Mouse (Mus musculus): ENCODE measurements around the gene Bfsp2. TPM values are rescaled to one million over a fixed set of nuclear protein-coding genes. Genes with fewer than 3 reads are reported as not detected.
"Not testable (repeated sequence)": the region's sequence is repeated elsewhere in the genome, so short reads cannot be mapped to it uniquely, and the experiment has no call there.

Gene Bfsp2
- polyA plus RNA-seq, 1 experiment from 2014 or later: 0.24 TPM

DNA sequence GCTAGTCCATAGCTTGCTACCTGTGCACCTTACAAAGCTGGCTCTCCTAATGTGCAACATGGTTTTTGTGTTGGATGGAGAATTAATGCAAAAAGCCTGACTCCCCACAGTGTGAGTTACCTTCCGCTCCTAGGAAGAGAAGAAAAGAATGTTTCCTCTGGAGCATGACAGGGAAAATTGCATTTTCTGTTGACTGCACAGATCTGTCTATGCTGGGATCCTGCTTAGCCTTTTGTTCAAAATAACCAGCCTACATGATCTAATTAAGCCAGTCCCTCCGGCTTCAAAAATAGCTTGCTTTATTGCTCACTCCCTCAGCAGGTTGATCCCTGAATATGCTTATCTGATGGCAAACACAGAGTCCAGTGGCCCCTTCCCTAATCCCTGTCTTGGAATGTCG lies 59.4 kb downstream of the Bfsp2 start:
- 0 out of 2 replicates have a peak, but pooled peaks have one; percentile 12 for ATAC-seq (replicated peaks; ENCODE audit: low FRiP score, low TSS enrichment, low read depth)
- WGBS: 56% methylated on average over 3 of the region's 3 CpGs
- Histone ChIP-seq H3K27me3 (replicated peaks; ENCODE audit: control insufficient read depth, insufficient read depth, low read length) (no peaks in the 10 kb centered on the region), H3K9me3 (ENCODE audit: control insufficient read depth, low read length) (no peaks in the 10 kb centered on the region), H3K4me1 (replicated peaks; ENCODE audit: control insufficient read depth, insufficient read depth, low read length) (peaks cover 5% of the 10 kb centered on the region; the same call in 1 of the 2 replicates), H3K4me2 (ENCODE audit: low read length) (no peak overlapping the region), H3K27ac (ENCODE audit: low read depth) (no peak overlapping the region), H3K36me3 (ENCODE audit: control insufficient read depth, insufficient read depth, low read length) (no peaks in the 10 kb centered on the region), H3K4me3 (ENCODE audit: low read depth, low read length) (no peak overlapping the region), H3K9ac (ENCODE audit: low read length) (no peak overlapping the region)
- no peak for DNase-seq (ENCODE audit: low spot score)

GRCm38 (mm10) chr9:103418786-103419185 lies 61.4 kb downstream of the Bfsp2 start:
- Histone ChIP-seq H3K27me3 (replicated peaks; ENCODE audit: control insufficient read depth, insufficient read depth, low read length) (no peaks in the 10 kb centered on the region), H3K4me2 (ENCODE audit: low read length) (no peak overlapping the region), H3K9ac (ENCODE audit: low read length) (no peak overlapping the region), H3K4me1 (replicated peaks; ENCODE audit: control insufficient read depth, insufficient read depth, low read length) (no peaks in the 10 kb centered on the region), H3K27ac (ENCODE audit: low read depth) (no peak overlapping the region), H3K36me3 (ENCODE audit: control insufficient read depth, insufficient read depth, low read length) (no peaks in the 10 kb centered on the region), H3K4me3 (ENCODE audit: low read depth, low read length) (no peak overlapping the region), H3K9me3 (ENCODE audit: control insufficient read depth, low read length) (no peaks in the 10 kb centered on the region)
- WGBS: 85% methylated on average over 2 of the region's 2 CpGs
- no peak for ATAC-seq (replicated peaks; ENCODE audit: low FRiP score, low TSS enrichment, low read depth)
- no peak for DNase-seq (ENCODE audit: low spot score)

DNA sequence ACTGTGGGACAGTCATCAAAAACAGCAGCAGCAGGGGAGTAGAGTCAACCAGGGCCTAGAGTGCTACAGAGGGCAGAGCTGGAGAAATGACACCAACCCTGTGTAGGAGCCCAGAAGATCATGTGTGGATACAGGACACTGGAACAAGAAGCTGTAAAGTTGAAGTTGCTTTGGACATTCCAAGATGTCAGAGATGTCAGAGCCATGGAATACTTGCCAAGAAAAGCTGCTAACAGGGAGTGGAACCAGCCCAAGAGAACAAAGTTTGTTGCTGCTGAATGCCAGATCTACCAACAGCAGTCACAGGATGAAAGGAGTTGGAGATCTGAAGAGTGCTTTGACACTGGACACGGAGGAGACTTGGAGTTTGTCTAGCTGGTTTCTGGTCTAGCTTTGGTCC lies 62.0 kb downstream of the Bfsp2 start:
- not testable (repeated sequence) for H3K9me3 ChIP-seq (ENCODE audit: control insufficient read depth, low read length); H3K4me2 ChIP-seq (ENCODE audit: low read length); H3K27ac ChIP-seq (ENCODE audit: low read depth); H3K4me3 ChIP-seq (ENCODE audit: low read depth, low read length); H3K36me3 ChIP-seq (ENCODE audit: control insufficient read depth, insufficient read depth, low read length); DNase-seq (ENCODE audit: low spot score); H3K4me1 ChIP-seq (replicated peaks; ENCODE audit: control insufficient read depth, insufficient read depth, low read length); H3K9ac ChIP-seq (ENCODE audit: low read length); H3K27me3 ChIP-seq (replicated peaks; ENCODE audit: control insufficient read depth, insufficient read depth, low read length); ATAC-seq (replicated peaks; ENCODE audit: low FRiP score, low TSS enrichment, low read depth)
- WGBS: 85% methylated on average over 1 of the region's 1 CpGs

DNA sequence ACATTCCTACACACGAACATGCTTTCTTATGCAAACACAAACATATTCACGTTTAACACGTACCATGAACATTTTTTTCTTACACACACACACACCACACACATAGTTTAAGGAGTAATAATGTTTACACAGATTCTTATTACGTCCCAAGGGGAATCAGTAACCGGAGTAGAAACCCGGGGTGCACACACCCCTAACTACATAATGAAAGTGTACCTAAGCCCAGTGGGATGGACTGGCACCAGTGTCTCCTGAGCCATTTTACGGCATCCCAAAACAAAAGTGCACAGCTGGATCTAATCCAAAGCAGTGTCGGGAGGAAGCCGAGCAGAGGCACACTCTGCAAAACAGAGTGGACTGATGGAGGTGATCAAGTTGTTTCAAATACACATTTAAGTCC lies 66.8 kb downstream of the Bfsp2 start:
- ATAC-seq (replicated peaks; ENCODE audit: low FRiP score, low TSS enrichment, low read depth) (no peak), DNase-seq (ENCODE audit: low spot score) (no peak)
- Histone ChIP-seq H3K27me3 (replicated peaks; ENCODE audit: control insufficient read depth, insufficient read depth, low read length) (no peaks in the 10 kb centered on the region), H3K4me2 (ENCODE audit: low read length) (no peak overlapping the region), H3K4me3 (ENCODE audit: low read depth, low read length) (no peak overlapping the region), H3K9ac (ENCODE audit: low read length) (no peak overlapping the region), H3K27ac (ENCODE audit: low read depth) (no peak overlapping the region), H3K9me3 (ENCODE audit: control insufficient read depth, low read length) (no peaks in the 10 kb centered on the region), H3K4me1 (replicated peaks; ENCODE audit: control insufficient read depth, insufficient read depth, low read length) (0 out of 2 replicates have a peak, but pooled peaks cover 6% of the 10 kb centered on the region), H3K36me3 (ENCODE audit: control insufficient read depth, insufficient read depth, low read length) (no peaks in the 10 kb centered on the region)
- 36% methylated on average over 9 of the region's 9 CpGs for WGBS

GRCm38 (mm10) chr9:103409119-103409518 lies 71.1 kb downstream of the Bfsp2 start:
- DNase-seq (ENCODE audit: low spot score): no peak
- H3K4me3 ChIP-seq (ENCODE audit: low read depth, low read length): no peak overlapping the region
- no peak overlapping the region for H3K9ac ChIP-seq (ENCODE audit: low read length)
- no peak overlapping the region for H3K27ac ChIP-seq (ENCODE audit: low read depth)
- 71% methylated on average over 2 of the region's 2 CpGs for WGBS
- no peaks in the 10 kb centered on the region for H3K36me3 ChIP-seq (ENCODE audit: control insufficient read depth, insufficient read depth, low read length)
- no peaks in the 10 kb centered on the region for H3K9me3 ChIP-seq (ENCODE audit: control insufficient read depth, low read length)
- 0 out of 2 replicates have a peak, but pooled peaks cover 6% of the 10 kb centered on the region for H3K4me1 ChIP-seq (replicated peaks; ENCODE audit: control insufficient read depth, insufficient read depth, low read length)
- H3K27me3 ChIP-seq (replicated peaks; ENCODE audit: control insufficient read depth, insufficient read depth, low read length): no peaks in the 10 kb centered on the region
- ATAC-seq (replicated peaks; ENCODE audit: low FRiP score, low TSS enrichment, low read depth): no peak
- no peak overlapping the region for H3K4me2 ChIP-seq (ENCODE audit: low read length)

DNA sequence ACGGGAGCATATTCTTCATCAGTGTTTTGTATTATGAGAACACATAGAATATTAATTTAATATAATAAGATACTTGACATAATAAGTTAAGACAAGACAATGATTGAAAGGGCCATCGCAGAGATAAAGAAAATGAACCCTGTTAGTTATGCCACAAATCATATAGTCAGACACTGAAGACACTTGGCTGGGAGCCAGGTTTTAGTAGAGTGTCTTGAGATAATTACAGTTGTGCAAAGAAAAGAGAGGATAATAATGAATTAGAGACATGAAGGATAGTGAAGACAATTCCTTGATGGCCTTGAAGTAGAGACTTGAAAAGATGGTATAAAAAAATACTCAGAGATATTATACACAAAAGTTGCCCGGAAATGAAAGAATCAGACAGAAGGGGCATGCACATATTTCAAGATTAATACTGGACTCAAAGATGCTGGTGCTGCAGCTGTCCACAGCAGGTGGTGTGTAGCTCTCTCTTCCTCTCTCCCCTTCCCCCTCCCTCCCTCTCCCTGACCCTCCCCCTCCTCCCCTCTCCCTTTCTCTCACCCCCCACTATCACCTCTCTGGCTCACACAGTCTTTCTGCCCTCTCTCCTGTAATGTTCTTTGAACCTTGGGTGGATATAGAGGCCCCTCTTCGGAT lies 72.0 kb downstream of the Bfsp2 start:
- no peak for DNase-seq (ENCODE audit: low spot score)
- WGBS: 58% methylated on average over 4 of the region's 4 CpGs
- H3K4me3 ChIP-seq (ENCODE audit: low read depth, low read length): no peak overlapping the region
- no peaks in the 10 kb centered on the region for H3K27me3 ChIP-seq (replicated peaks; ENCODE audit: control insufficient read depth, insufficient read depth, low read length)
- H3K36me3 ChIP-seq (ENCODE audit: control insufficient read depth, insufficient read depth, low read length): no peaks in the 10 kb centered on the region
- no peak overlapping the region for H3K27ac ChIP-seq (ENCODE audit: low read depth)
- no peak overlapping the region for H3K4me2 ChIP-seq (ENCODE audit: low read length)
- H3K9ac ChIP-seq (ENCODE audit: low read length): no peak overlapping the region
- H3K4me1 ChIP-seq (replicated peaks; ENCODE audit: control insufficient read depth, insufficient read depth, low read length): peaks cover 7% of the 10 kb centered on the region; the same call in 1 of the 2 replicates
- ATAC-seq (replicated peaks; ENCODE audit: low FRiP score, low TSS enrichment, low read depth): 0 out of 2 replicates have a peak, but pooled peaks have one; percentile 12
- no peaks in the 10 kb centered on the region for H3K9me3 ChIP-seq (ENCODE audit: control insufficient read depth, low read length)

- Histone ChIP-seq H3K4me1 (replicated peaks; ENCODE audit: control insufficient read depth, insufficient read depth, low read length) (peaks cover 10% of the 10 kb centered on the region), H3K36me3 (ENCODE audit: control insufficient read depth, insufficient read depth, low read length) (no peaks in the 10 kb centered on the region)
- no peak for DNase-seq (ENCODE audit: low spot score)
Observed at GRCm38 (mm10) chr9:103403331-103403973, 76.8 kb downstream of the Bfsp2 start.

GRCm38 (mm10) chr9:103398509-103399157 lies 81.6 kb downstream of the Bfsp2 start:
- Histone ChIP-seq H3K4me1 (replicated peaks; ENCODE audit: control insufficient read depth, insufficient read depth, low read length) (peaks cover 12% of the 10 kb centered on the region), H3K4me2 (ENCODE audit: low read length) (peak overlapping the region; percentile 20; the same call in 1 of the 2 replicates), H3K27ac (ENCODE audit: low read depth) (no peak overlapping the region), H3K36me3 (ENCODE audit: control insufficient read depth, insufficient read depth, low read length) (no peaks in the 10 kb centered on the region), H3K9me3 (ENCODE audit: control insufficient read depth, low read length) (0 out of 2 replicates have a peak, but pooled peaks cover 4% of the 10 kb centered on the region), H3K27me3 (replicated peaks; ENCODE audit: control insufficient read depth, insufficient read depth, low read length) (no peaks in the 10 kb centered on the region), H3K4me3 (ENCODE audit: low read depth, low read length) (no peak overlapping the region), H3K9ac (ENCODE audit: low read length) (no peak overlapping the region)
- DNase-seq (ENCODE audit: low spot score) (no peak), ATAC-seq (replicated peaks; ENCODE audit: low FRiP score, low TSS enrichment, low read depth) (0 out of 2 replicates have a peak, but pooled peaks have one; percentile 40)
- 39% methylated on average over 21 of the region's 21 CpGs for WGBS

More at GRCm38 (mm10) chr9:103403331-103403973, 76.8 kb downstream of the Bfsp2 start:
- WGBS: 62% methylated on average over 4 of the region's 4 CpGs
- H3K27ac ChIP-seq (ENCODE audit: low read depth): no peak overlapping the region
- no peak overlapping the region for H3K9ac ChIP-seq (ENCODE audit: low read length)
- H3K4me3 ChIP-seq (ENCODE audit: low read depth, low read length): no peak overlapping the region
- H3K9me3 ChIP-seq (ENCODE audit: control insufficient read depth, low read length): 0 out of 2 replicates have a peak, but pooled peaks cover 4% of the 10 kb centered on the region
- H3K27me3 ChIP-seq (replicated peaks; ENCODE audit: control insufficient read depth, insufficient read depth, low read length): no peaks in the 10 kb centered on the region
- ATAC-seq (replicated peaks; ENCODE audit: low FRiP score, low TSS enrichment, low read depth): no peak
- no peak overlapping the region for H3K4me2 ChIP-seq (ENCODE audit: low read length)

Measured in intestine, embryonic 14.5 days (tissue).